Mouse (Mus musculus) intestine, embryonic 14.5 days (tissue): ENCODE measurements around the gene Gm5244. TPM values are rescaled to one million over a fixed set of nuclear protein-coding genes. Genes with fewer than 3 reads are reported as not detected.

ENCODE experiments used
- ATAC-seq: fragments of 200-750 bp; cut with Nextera tagmentation; replicated peaks from 2 replicates; pipeline ENCODE4 v1.8.0; 2017; ENCODE audit warnings: low read depth, moderate number of reproducible peaks, moderate TSS enrichment, moderate library complexity; ENCODE audit not compliant: low FRiP score, low TSS enrichment
- DNase-seq: peaks from one replicate; pipeline ENCODE4 v3.0.0-alpha.2; 2018; ENCODE audit warnings: low spot score
- H3K27ac ChIP-seq: fragments of 300-500 bp; sonication (generic); 2 replicates; pipeline ENCODE4 v1.5.1; 2014; ENCODE audit warnings: low read depth, mild to moderate bottlenecking, control low read depth
- H3K27me3 ChIP-seq: fragments of 300-500 bp; sonication (generic); replicated peaks from 2 replicates; pipeline ENCODE4 v1.6.1; 2014; ENCODE audit warnings: low read length, control low read depth; ENCODE audit not compliant: control insufficient read depth, insufficient read depth
- H3K36me3 ChIP-seq: fragments of 300-500 bp; sonication (generic); 2 replicates; pipeline ENCODE4 v1.6.1; 2014; ENCODE audit warnings: low read length, control low read depth; ENCODE audit not compliant: control insufficient read depth, insufficient read depth
- H3K4me1 ChIP-seq: fragments of 300-500 bp; sonication (generic); replicated peaks from 2 replicates; pipeline ENCODE4 v1.6.1; 2014; ENCODE audit warnings: low read length, control low read depth, mixed read lengths; ENCODE audit not compliant: control insufficient read depth, insufficient read depth
- H3K4me2 ChIP-seq: fragments of 300-500 bp; sonication (generic); 2 replicates; pipeline ENCODE4 v1.6.1; 2014; ENCODE audit warnings: low read length
- H3K4me3 ChIP-seq: fragments of 300-500 bp; sonication (generic); 2 replicates; pipeline ENCODE4 v1.5.1; 2014; ENCODE audit warnings: low read depth, low read length, control low read depth, mixed read lengths
- H3K9ac ChIP-seq: fragments of 300-500 bp; sonication (generic); 2 replicates; pipeline ENCODE4 v1.6.1; 2014; ENCODE audit warnings: mild to moderate bottlenecking, low read length
- H3K9me3 ChIP-seq: fragments of 300-500 bp; sonication (generic); 2 replicates; pipeline ENCODE4 v1.6.1; 2016; ENCODE audit warnings: low read length, control low read depth; ENCODE audit not compliant: control insufficient read depth
- WGBS: fragments of 180-500 bp; shearing (Covaris S2); extraction: QIAGEN DNeasy Blood & Tissue Kit; methylation state at CpG from one replicate; pipeline ENCODE4 v1.1.7; 2014; 5-methylcytosine and 5-hydroxymethylcytosine counted together
- polyA plus RNA-seq: library from polyadenylated mRNA; unstranded; fragments of >200 nt; fragmentation: Nextera tagmentation; extraction: Ambion mirVana; gene quantifications from 2 replicates; pipeline ENCODE4 v1.2.1, GENCODE M21; 2014

Gm5244 gene
- polyA plus RNA-seq: not detected in 2 replicates

DNA sequence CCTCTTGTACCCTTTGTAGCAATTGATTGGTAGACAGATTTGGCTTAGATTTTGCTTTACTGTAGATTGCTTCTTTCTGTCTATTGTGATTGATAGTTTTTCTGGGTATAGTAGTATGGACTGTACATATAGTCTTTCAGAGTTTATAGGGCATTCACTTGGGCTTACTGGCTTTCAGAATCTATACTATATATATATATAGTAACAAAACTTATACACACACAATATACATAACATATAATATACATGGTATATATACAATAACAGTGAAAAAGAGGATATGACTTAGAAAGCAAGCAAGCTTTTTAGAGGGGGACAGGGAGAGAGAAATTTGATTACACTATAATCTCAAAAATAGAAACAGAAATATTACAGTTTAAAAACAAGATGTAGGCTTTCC lies at the start of gene Gm5244:
TSS of gene Gm5244 (plus strand) at position 301 of the 400 bp plus-strand sequence.
- no peak for ATAC-seq
- no peak within 1 kb of the TSS for H3K27ac ChIP-seq
- no peak within 1 kb of the TSS for H3K4me2 ChIP-seq
- no peak for DNase-seq
- no peaks in the 10 kb centered on the region for H3K4me1 ChIP-seq
- no peak within 1 kb of the TSS for H3K9ac ChIP-seq
- no peaks in the 10 kb centered on the region for H3K36me3 ChIP-seq
- no peaks in the 10 kb centered on the region for H3K9me3 ChIP-seq
- no peak within 1 kb of the TSS for H3K4me3 ChIP-seq
- H3K27me3 ChIP-seq: no peaks in the 10 kb centered on the region

- DNase-seq (no peak), ATAC-seq (no peak)
- Histone ChIP-seq H3K27me3 (no peaks in the 10 kb centered on the region), H3K9me3 (no peaks in the 10 kb centered on the region), H3K4me3 (peak overlapping the region; percentile 89), H3K4me2 (peak overlapping the region; percentile 82), H3K27ac (peak overlapping the region; percentile 100), H3K9ac (peak overlapping the region; percentile 73), H3K4me1 (peaks cover 8% of the 10 kb centered on the region; the same call in 1 of the 2 replicates), H3K36me3 (no peaks in the 10 kb centered on the region)
- under 1% methylated on average over 7 of the region's 7 CpGs for WGBS
Observed at GRCm38 (mm10) chr19:12797071-12797470, 49.4 kb upstream of the Gm5244 start.

- Histone ChIP-seq H3K9me3 (no peaks in the 10 kb centered on the region), H3K27me3 (no peaks in the 10 kb centered on the region), H3K36me3 (no peaks in the 10 kb centered on the region), H3K4me2 (no peak overlapping the region), H3K9ac (no peak overlapping the region), H3K4me3 (no peak overlapping the region), H3K4me1 (peaks cover 2% of the 10 kb centered on the region; the same call in 1 of the 2 replicates), H3K27ac (no peak overlapping the region)
- no peak for DNase-seq
- no peak for ATAC-seq
- WGBS: 84% methylated on average over 4 of the region's 4 CpGs
Observed at GRCm38 (mm10) chr19:12798404-12798803, 48.1 kb upstream of the Gm5244 start.

GRCm38 (mm10) chr19:12799081-12799480 lies 47.4 kb upstream of the Gm5244 start:
- Histone ChIP-seq H3K27ac (no peak overlapping the region), H3K4me2 (no peak overlapping the region), H3K27me3 (no peaks in the 10 kb centered on the region), H3K4me3 (no peak overlapping the region), H3K9ac (no peak overlapping the region), H3K9me3 (no peaks in the 10 kb centered on the region), H3K36me3 (no peaks in the 10 kb centered on the region), H3K4me1 (no peaks in the 10 kb centered on the region)
- DNase-seq (no peak), ATAC-seq (no peak)
- WGBS: 73% methylated on average over 3 of the region's 3 CpGs

DNA sequence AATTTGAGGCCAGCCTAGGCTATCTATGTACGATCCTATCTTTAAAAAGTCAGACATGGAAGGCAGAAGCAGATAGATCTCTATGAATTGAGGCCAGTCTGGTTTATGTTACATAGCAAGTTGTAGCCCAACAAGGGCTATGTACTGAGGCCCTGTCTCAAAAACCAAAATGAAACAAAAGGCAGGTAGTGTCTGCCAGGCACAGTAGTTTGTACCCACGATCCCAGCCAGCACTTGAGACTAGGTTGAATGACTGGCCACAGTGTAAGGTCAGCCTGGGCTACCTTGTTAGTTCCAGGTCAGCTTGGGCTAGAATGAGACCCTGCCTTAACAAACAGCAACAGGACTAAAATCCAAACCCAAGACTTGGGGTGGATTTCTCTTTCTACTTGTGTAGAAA lies 45.9 kb upstream of the Gm5244 start:
- H3K4me2 ChIP-seq: no peak overlapping the region
- WGBS: 67% methylated on average over 2 of the region's 2 CpGs
- no peaks in the 10 kb centered on the region for H3K4me1 ChIP-seq
- H3K4me3 ChIP-seq: no peak overlapping the region
- H3K27ac ChIP-seq: no peak overlapping the region
- no peaks in the 10 kb centered on the region for H3K9me3 ChIP-seq
- DNase-seq (no peak), ATAC-seq (no peak)
- no peaks in the 10 kb centered on the region for H3K36me3 ChIP-seq
- H3K27me3 ChIP-seq: no peaks in the 10 kb centered on the region
- H3K9ac ChIP-seq: no peak overlapping the region

- Histone ChIP-seq H3K9me3 (no peaks in the 10 kb centered on the region), H3K9ac (no peak overlapping the region), H3K27ac (no peak overlapping the region), H3K27me3 (no peaks in the 10 kb centered on the region), H3K4me2 (no peak overlapping the region), H3K4me1 (no peaks in the 10 kb centered on the region), H3K4me3 (no peak overlapping the region), H3K36me3 (no peaks in the 10 kb centered on the region)
- no peak for DNase-seq
- WGBS: 74% methylated on average over 3 of the region's 3 CpGs
- ATAC-seq: no peak
Observed at GRCm38 (mm10) chr19:12801046-12801445, 45.4 kb upstream of the Gm5244 start.

DNA sequence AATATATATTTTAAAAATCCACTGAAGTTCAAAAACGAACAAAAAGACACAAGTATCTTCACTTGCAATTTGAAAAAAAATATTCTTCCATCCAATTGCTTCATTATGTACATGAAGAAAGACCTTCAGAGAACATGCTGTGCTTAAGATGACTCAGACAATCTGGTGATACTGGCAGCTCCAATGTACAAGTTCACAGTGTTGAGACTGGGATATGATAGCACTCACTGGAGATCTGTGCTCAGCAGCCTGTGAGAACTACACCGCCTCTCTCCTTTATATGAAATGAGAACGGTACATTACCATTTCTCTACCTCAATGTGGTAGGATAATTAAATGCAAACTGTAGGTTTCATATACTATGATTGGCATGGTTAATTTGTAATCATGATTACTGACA lies 43.7 kb upstream of the Gm5244 start:
- Histone ChIP-seq H3K36me3 (no peaks in the 10 kb centered on the region), H3K9ac (no peak overlapping the region), H3K4me3 (no peak overlapping the region), H3K4me2 (no peak overlapping the region), H3K9me3 (no peaks in the 10 kb centered on the region), H3K4me1 (no peaks in the 10 kb centered on the region), H3K27ac (no peak overlapping the region), H3K27me3 (no peaks in the 10 kb centered on the region)
- WGBS: 76% methylated on average over 3 of the region's 3 CpGs
- DNase-seq: no peak
- ATAC-seq: no peak

- Histone ChIP-seq H3K27me3 (no peaks in the 10 kb centered on the region), H3K4me3 (no peak overlapping the region), H3K36me3 (no peaks in the 10 kb centered on the region), H3K4me1 (no peaks in the 10 kb centered on the region), H3K9ac (no peak overlapping the region), H3K9me3 (no peaks in the 10 kb centered on the region), H3K4me2 (no peak overlapping the region), H3K27ac (no peak overlapping the region)
- 87% methylated on average over 1 of the region's 1 CpGs for WGBS
- ATAC-seq (no peak), DNase-seq (no peak)
Observed at GRCm38 (mm10) chr19:12804237-12804636, 42.2 kb upstream of the Gm5244 start.

DNA sequence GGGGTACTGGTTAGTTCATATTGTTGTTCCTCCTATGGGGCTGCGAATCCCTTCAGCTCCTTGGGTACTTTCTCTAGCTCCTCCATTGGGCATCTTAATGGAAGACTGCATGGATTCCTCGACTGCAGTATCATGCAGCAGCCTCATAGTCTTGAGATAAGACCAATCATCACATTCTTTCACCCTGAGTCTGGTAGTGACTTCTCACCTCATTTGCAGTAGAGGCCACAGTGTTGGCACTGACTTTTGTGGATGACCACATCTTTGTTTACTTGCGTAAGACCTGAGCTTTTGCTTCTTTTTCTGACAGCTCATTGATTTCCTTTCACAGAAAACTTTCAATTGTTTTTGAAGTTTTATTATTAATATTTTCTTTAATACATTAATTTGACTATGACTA lies 40.8 kb upstream of the Gm5244 start:
- ATAC-seq: no peak
- H3K4me3 ChIP-seq: no peak overlapping the region
- no peak overlapping the region for H3K27ac ChIP-seq
- no peaks in the 10 kb centered on the region for H3K9me3 ChIP-seq
- H3K4me2 ChIP-seq: no peak overlapping the region
- H3K4me1 ChIP-seq: no peaks in the 10 kb centered on the region
- H3K27me3 ChIP-seq: no peaks in the 10 kb centered on the region
- H3K36me3 ChIP-seq: no peaks in the 10 kb centered on the region
- H3K9ac ChIP-seq: no peak overlapping the region
- 86% methylated on average over 3 of the region's 3 CpGs for WGBS
- no peak for DNase-seq
